Comparison of ENCODE assay signal across 8 mouse cellular contexts in the genomic region with DNA sequence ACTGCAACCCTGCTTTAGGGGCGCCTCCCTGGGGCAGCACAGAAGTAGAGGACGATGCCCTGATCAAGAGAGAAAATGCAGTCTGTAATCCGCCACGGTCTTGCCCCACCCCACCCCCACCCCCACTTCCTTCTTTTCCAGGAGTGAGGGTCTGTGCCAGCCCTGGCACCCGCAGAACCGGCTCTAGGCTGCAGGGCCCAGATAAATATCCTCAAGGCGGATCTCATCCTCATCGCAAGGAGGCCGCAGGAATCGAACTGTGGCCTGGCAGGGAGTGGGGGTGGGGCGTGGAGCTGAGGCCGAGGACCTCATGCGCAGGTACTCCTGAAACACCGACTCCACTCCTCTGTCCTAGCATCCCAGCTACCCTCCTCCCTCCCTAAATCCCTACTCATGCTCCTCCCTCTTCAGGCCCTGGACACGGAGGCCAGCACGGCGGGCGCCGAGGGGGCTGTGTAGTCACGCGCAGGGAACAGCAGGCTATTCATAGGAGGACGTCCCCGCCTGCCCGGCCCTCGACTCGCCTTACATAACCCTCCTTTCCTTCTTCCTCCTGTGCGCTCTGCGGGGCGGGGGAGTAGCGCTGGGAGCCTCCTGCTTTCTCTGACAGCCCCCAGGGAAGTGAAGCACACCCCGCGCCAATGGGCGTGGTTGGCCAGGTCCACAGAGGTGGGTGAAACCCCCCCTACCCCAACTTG. TPM values are rescaled to one million over a fixed set of nuclear protein-coding genes. Genes with fewer than 3 reads are reported as not detected.
DNase-seq lines count a peak whose midpoint lies in the region; ATAC-seq lines count a peak whose summit lies in the region.

No protein-coding gene starts in this region.

- ATAC-seq in heart, embryonic 12.5 days (ENCODE audit: insufficient number of reproducible peaks, low FRiP score): peak; percentile 80
- ATAC-seq in kidney, embryonic 16.5 days (ENCODE audit: low FRiP score, low TSS enrichment): peak; percentile 93
- ATAC-seq in midbrain, embryonic 16.5 days: peak; percentile 66
- peak; percentile 82 for ATAC-seq in stomach, embryonic 16.5 days (ENCODE audit: insufficient read depth, low FRiP score)

- no peaks in the 10 kb centered on the region for H3K9me3 ChIP-seq in forebrain, embryonic 10.5 days
- H3K9me3 ChIP-seq in heart, embryonic 12.5 days (replicated peaks): no peaks in the 10 kb centered on the region
- H3K9me3 ChIP-seq in kidney, embryonic 16.5 days (ENCODE audit: low read length): no peaks in the 10 kb centered on the region
- H3K9me3 ChIP-seq in midbrain, embryonic 16.5 days (replicated peaks; ENCODE audit: control insufficient read depth, low read length, poor library complexity, severe bottlenecking): no peaks in the 10 kb centered on the region
- H3K9me3 ChIP-seq in stomach, embryonic 16.5 days (replicated peaks; ENCODE audit: control insufficient read depth, low read length): no peaks in the 10 kb centered on the region

- H3K4me2 ChIP-seq in heart, embryonic 12.5 days: peak overlapping the region; percentile 76
- peak overlapping the region; percentile 63 for H3K4me2 ChIP-seq in kidney, embryonic 16.5 days (replicated peaks; ENCODE audit: low read depth, low read length)
- H3K4me2 ChIP-seq in midbrain, embryonic 16.5 days (ENCODE audit: low read length): peak overlapping the region; percentile 44
- peak overlapping the region; percentile 73 for H3K4me2 ChIP-seq in stomach, embryonic 16.5 days (ENCODE audit: low read depth, low read length)

- H3K9ac ChIP-seq in heart, embryonic 12.5 days: peak overlapping the region; percentile 68
- H3K9ac ChIP-seq in kidney, embryonic 16.5 days (replicated peaks; ENCODE audit: low read length): peak overlapping the region; percentile 63
- no peak overlapping the region; the same call in 1 of the 2 replicates for H3K9ac ChIP-seq in midbrain, embryonic 16.5 days (ENCODE audit: low read depth, low read length)
- H3K9ac ChIP-seq in stomach, embryonic 16.5 days (ENCODE audit: low read length): peak overlapping the region; percentile 68

- no peaks in the 10 kb centered on the region for H3K36me3 ChIP-seq in forebrain, embryonic 10.5 days (replicated peaks)
- no peaks in the 10 kb centered on the region for H3K36me3 ChIP-seq in heart, embryonic 12.5 days
- H3K36me3 ChIP-seq in kidney, embryonic 16.5 days (ENCODE audit: insufficient read depth, low read length): no peaks in the 10 kb centered on the region
- H3K36me3 ChIP-seq in midbrain, embryonic 16.5 days (ENCODE audit: control insufficient read depth, insufficient read depth, low read length): no peaks in the 10 kb centered on the region
- no peaks in the 10 kb centered on the region for H3K36me3 ChIP-seq in stomach, embryonic 16.5 days (ENCODE audit: control insufficient read depth, insufficient read depth, low read length)

- peak overlapping the region; percentile 49 for H3K4me3 ChIP-seq in forebrain, embryonic 10.5 days
- peak overlapping the region; percentile 43 for H3K4me3 ChIP-seq in heart, embryonic 12.5 days
- H3K4me3 ChIP-seq in kidney, embryonic 16.5 days (ENCODE audit: low read length): peak overlapping the region; percentile 44
- H3K4me3 ChIP-seq in midbrain, embryonic 16.5 days (ENCODE audit: low read depth, low read length): peak overlapping the region; percentile 11; the same call in 1 of the 2 replicates
- peak overlapping the region; percentile 43 for H3K4me3 ChIP-seq in stomach, embryonic 16.5 days (replicated peaks; ENCODE audit: low read length)

- peak overlapping the region; percentile 83 for H3K27ac ChIP-seq in forebrain, embryonic 10.5 days
- H3K27ac ChIP-seq in heart, embryonic 12.5 days (ENCODE audit: poor library complexity, severe bottlenecking): peak overlapping the region; percentile 65; the same call in 1 of the 2 replicates
- H3K27ac ChIP-seq in kidney, embryonic 16.5 days (ENCODE audit: low read length): peak overlapping the region; percentile 40; the same call in 1 of the 2 replicates
- H3K27ac ChIP-seq in midbrain, embryonic 16.5 days (ENCODE audit: low read length): no peak overlapping the region
- H3K27ac ChIP-seq in stomach, embryonic 16.5 days (ENCODE audit: low read length): peak overlapping the region; percentile 41

- WGBS in forebrain, embryonic 10.5 days: 1% methylated on average over 33 of the region's 33 CpGs
- 1% methylated on average over 33 of the region's 33 CpGs for WGBS in heart, embryonic 12.5 days
- WGBS in kidney, embryonic 16.5 days: under 1% methylated on average over 32 of the region's 33 CpGs
- WGBS in midbrain, embryonic 16.5 days: 2% methylated on average over 33 of the region's 33 CpGs
- 2% methylated on average over 32 of the region's 33 CpGs for WGBS in stomach, embryonic 16.5 days

- H3K27me3 ChIP-seq in forebrain, embryonic 10.5 days (ENCODE audit: poor library complexity, severe bottlenecking): peaks cover 41% of the 10 kb centered on the region
- no peaks in the 10 kb centered on the region for H3K27me3 ChIP-seq in heart, embryonic 12.5 days (replicated peaks)
- H3K27me3 ChIP-seq in kidney, embryonic 16.5 days (ENCODE audit: insufficient read depth, low read length): no peaks in the 10 kb centered on the region
- H3K27me3 ChIP-seq in midbrain, embryonic 16.5 days (ENCODE audit: control insufficient read depth, insufficient read depth, low read depth, low read length): no peaks in the 10 kb centered on the region
- no peaks in the 10 kb centered on the region for H3K27me3 ChIP-seq in stomach, embryonic 16.5 days (ENCODE audit: control insufficient read depth, insufficient read depth, low read length)

- DNase-seq in thymus, postnatal 25 days: peak; percentile 22
- DNase-seq in thymus, postnatal 10 days (ENCODE audit: low spot score in 2 of 2): no peak
- DNase-seq in forebrain, embryonic 10.5 days (ENCODE audit: extremely low spot score, low spot score): peak; percentile 72
- DNase-seq in liver: peak; percentile 68

- H3K4me1 ChIP-seq in forebrain, embryonic 10.5 days: peaks cover 48% of the 10 kb centered on the region
- peaks cover 44% of the 10 kb centered on the region for H3K4me1 ChIP-seq in heart, embryonic 12.5 days (replicated peaks)
- H3K4me1 ChIP-seq in kidney, embryonic 16.5 days (ENCODE audit: insufficient read depth, low read length): peaks cover 16% of the 10 kb centered on the region
- H3K4me1 ChIP-seq in midbrain, embryonic 16.5 days (ENCODE audit: control insufficient read depth, insufficient read depth, low read length): peaks cover under 1% of the 10 kb centered on the region; the same call in 1 of the 2 replicates
- H3K4me1 ChIP-seq in stomach, embryonic 16.5 days (ENCODE audit: control insufficient read depth, insufficient read depth, low read length): peaks cover 13% of the 10 kb centered on the region

RNA-seq across cellular contexts. Expression of a gene that starts 22.3 kb away (rescaled TPM):
- polyA plus RNA-seq in forebrain, embryonic 10.5 days (2016; fragmentation: Nextera tagmentation; extraction: Ambion mirVana): 20.1 and 20.3 TPM in 2 replicates
- 14.6 and 14.7 TPM in 2 replicates for polyA plus RNA-seq in heart, embryonic 12.5 days (2016; fragmentation: Nextera tagmentation; extraction: Ambion mirVana)
- 29.6 and 32.6 TPM in 2 replicates for polyA plus RNA-seq in kidney, embryonic 16.5 days (2015; fragmentation: Nextera tagmentation; extraction: Ambion mirVana)
- polyA plus RNA-seq in midbrain, embryonic 16.5 days (2015; fragmentation: Nextera tagmentation; extraction: Ambion mirVana): 15.6 and 17.1 TPM in 2 replicates
- polyA plus RNA-seq in stomach, embryonic 16.5 days (2015; fragmentation: Nextera tagmentation; extraction: Ambion mirVana): 30.0 and 31.7 TPM in 2 replicates

RNA-seq across cellular contexts. Expression of a gene that starts 34.1 kb away (rescaled TPM):
- 13.5 and 13.7 TPM in 2 replicates for polyA plus RNA-seq in forebrain, embryonic 10.5 days (2016; fragmentation: Nextera tagmentation; extraction: Ambion mirVana)
- polyA plus RNA-seq in heart, embryonic 12.5 days (2016; fragmentation: Nextera tagmentation; extraction: Ambion mirVana): 26.0 and 27.8 TPM in 2 replicates
- polyA plus RNA-seq in kidney, embryonic 16.5 days (2015; fragmentation: Nextera tagmentation; extraction: Ambion mirVana): 25.7 and 28.9 TPM in 2 replicates
- 22.7 and 22.8 TPM in 2 replicates for polyA plus RNA-seq in midbrain, embryonic 16.5 days (2015; fragmentation: Nextera tagmentation; extraction: Ambion mirVana)
- 21.0 and 24.6 TPM in 2 replicates for polyA plus RNA-seq in stomach, embryonic 16.5 days (2015; fragmentation: Nextera tagmentation; extraction: Ambion mirVana)

RNA-seq across cellular contexts. Expression of a gene that starts 35.4 kb away (rescaled TPM):
- polyA plus RNA-seq in forebrain, embryonic 10.5 days (2016; fragmentation: Nextera tagmentation; extraction: Ambion mirVana): 255 and 271 TPM in 2 replicates
- polyA plus RNA-seq in heart, embryonic 12.5 days (2016; fragmentation: Nextera tagmentation; extraction: Ambion mirVana): 88.9 and 89.3 TPM in 2 replicates
- 167 and 172 TPM in 2 replicates for polyA plus RNA-seq in kidney, embryonic 16.5 days (2015; fragmentation: Nextera tagmentation; extraction: Ambion mirVana)
- 107 and 117 TPM in 2 replicates for polyA plus RNA-seq in midbrain, embryonic 16.5 days (2015; fragmentation: Nextera tagmentation; extraction: Ambion mirVana)
- polyA plus RNA-seq in stomach, embryonic 16.5 days (2015; fragmentation: Nextera tagmentation; extraction: Ambion mirVana): 112 and 120 TPM in 2 replicates

RNA-seq across cellular contexts. Expression of a gene that starts 35.8 kb away (rescaled TPM):
- 147 and 148 TPM in 2 replicates for polyA plus RNA-seq in forebrain, embryonic 10.5 days (2016; fragmentation: Nextera tagmentation; extraction: Ambion mirVana)
- polyA plus RNA-seq in heart, embryonic 12.5 days (2016; fragmentation: Nextera tagmentation; extraction: Ambion mirVana): 497 and 519 TPM in 2 replicates
- polyA plus RNA-seq in kidney, embryonic 16.5 days (2015; fragmentation: Nextera tagmentation; extraction: Ambion mirVana): 281 and 293 TPM in 2 replicates
- polyA plus RNA-seq in midbrain, embryonic 16.5 days (2015; fragmentation: Nextera tagmentation; extraction: Ambion mirVana): 252 and 272 TPM in 2 replicates
- 190 and 200 TPM in 2 replicates for polyA plus RNA-seq in stomach, embryonic 16.5 days (2015; fragmentation: Nextera tagmentation; extraction: Ambion mirVana)

Comparison
In these comparisons a context has a peak if more than half of its experiments do, and no peak if none do; other contexts are left out.
1. DNase-seq: peak in thymus, postnatal 25 days (single experiment), forebrain, embryonic 10.5 days (single experiment) and liver (single experiment); none in thymus, postnatal 10 days (0 of 2).
2. Peak in every context shown above with its lines, with median percentiles within 50 percentile points of each other: H3K4me3 ChIP-seq, ATAC-seq and H3K4me2 ChIP-seq.